In the genomic region with DNA sequence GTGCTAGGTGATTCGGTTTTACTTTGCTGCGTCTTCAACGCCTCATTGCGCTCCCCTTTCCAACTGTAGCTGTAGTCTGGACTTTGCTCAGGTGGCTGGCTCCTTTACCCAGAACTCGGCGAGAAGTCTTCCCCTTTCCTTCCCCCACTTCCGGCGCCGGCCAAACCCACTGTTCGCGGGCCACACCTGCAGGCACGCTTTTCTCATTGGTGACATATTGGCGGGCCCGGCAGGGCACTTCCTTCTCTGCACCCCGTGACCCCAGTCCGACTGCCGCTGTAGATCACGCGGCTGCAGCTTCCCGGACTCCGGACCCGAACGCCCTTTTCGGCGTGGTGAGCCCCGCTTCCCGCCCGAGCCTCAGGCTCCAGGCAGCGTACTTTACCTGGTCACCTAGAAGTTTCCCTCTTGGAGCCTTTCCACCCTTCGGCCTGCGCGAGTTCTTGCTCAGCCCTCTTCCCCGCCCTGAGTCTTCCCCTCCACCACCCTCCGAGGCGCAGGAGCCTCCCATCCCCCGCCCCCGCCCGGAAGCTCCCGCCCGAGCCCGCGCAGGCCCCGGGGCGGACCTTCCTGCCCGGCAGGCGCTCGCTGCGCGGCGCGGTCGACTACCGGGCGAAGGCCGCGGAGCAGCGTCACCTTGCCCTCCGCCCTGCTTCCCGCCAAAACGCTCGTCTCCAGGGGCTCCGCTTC, we compare ENCODE assay signal across 8 mouse cellular contexts. TPM values are rescaled to one million over a fixed set of nuclear protein-coding genes. Genes with fewer than 3 reads are reported as not detected.
A peak's percentile ranks its signal among the peaks of the same experiment; 100 is the strongest.
DNase-seq lines count a peak whose midpoint lies in the region; ATAC-seq lines count a peak whose summit lies in the region.

No protein-coding gene starts in this region.

- WGBS in limb, embryonic 13.5 days, result under 1% methylated on average over 62 of the region's 62 CpGs
- WGBS in midbrain, embryonic 14.5 days, result under 1% methylated on average over 62 of the region's 62 CpGs

- peaks cover 45% of the 10 kb centered on the region for H3K4me1 ChIP-seq in limb, embryonic 13.5 days
- H3K4me1 ChIP-seq in midbrain, embryonic 14.5 days (ENCODE audit: control insufficient read depth, insufficient read depth, low read length), result peaks cover 12% of the 10 kb centered on the region; the same call in 1 of the 2 replicates

- H3K27ac ChIP-seq in limb, embryonic 13.5 days, result peak overlapping the region; percentile 97
- peak overlapping the region; percentile 43 for H3K27ac ChIP-seq in midbrain, embryonic 14.5 days (replicated peaks; ENCODE audit: low read depth, low read length)

- H3K36me3 ChIP-seq in limb, embryonic 13.5 days, result peaks cover 17% of the 10 kb centered on the region
- H3K36me3 ChIP-seq in midbrain, embryonic 14.5 days (ENCODE audit: control insufficient read depth, insufficient read depth, low read length), result no peaks in the 10 kb centered on the region

- peak overlapping the region; percentile 90 for H3K4me2 ChIP-seq in limb, embryonic 13.5 days (replicated peaks)
- H3K4me2 ChIP-seq in midbrain, embryonic 14.5 days (ENCODE audit: low read length), result peak overlapping the region; percentile 75

- peak; percentile 81 for ATAC-seq in inflammation-experienced regulatory T-cells, adult 6 months
- ATAC-seq in limb, embryonic 13.5 days (ENCODE audit: low FRiP score, low read depth), result peak; percentile 93
- peak; percentile 91 for ATAC-seq in midbrain, embryonic 14.5 days (ENCODE audit: low FRiP score, low TSS enrichment)

- peak overlapping the region; percentile 68 for H3K4me3 ChIP-seq in limb, embryonic 13.5 days
- peak overlapping the region; percentile 52 for H3K4me3 ChIP-seq in midbrain, embryonic 14.5 days (replicated peaks; ENCODE audit: low read depth, low read length)

- peak; percentile 40 to 57 for DNase-seq in left cerebral cortex, adult 18-20 months (ENCODE audit: low spot score in 2 of 2)
- no peak for DNase-seq in left cerebral cortex, adult 11 months (ENCODE audit: low spot score)
- peak; percentile 91 for DNase-seq in embryo, embryonic 11 days
- peak; percentile 85 for DNase-seq in gastrocnemius, postnatal 25 days
- DNase-seq in midbrain, embryonic 14.5 days, result peak; percentile 80
- peak; percentile 90 for DNase-seq in spleen, adult 12 weeks (ENCODE audit: low spot score)

- H3K9ac ChIP-seq in limb, embryonic 13.5 days, result peak overlapping the region; percentile 82
- peak overlapping the region; percentile 59 for H3K9ac ChIP-seq in midbrain, embryonic 14.5 days (replicated peaks; ENCODE audit: low read length)

- no peaks in the 10 kb centered on the region for H3K9me3 ChIP-seq in limb, embryonic 13.5 days
- H3K9me3 ChIP-seq in midbrain, embryonic 14.5 days (ENCODE audit: control insufficient read depth, low read length), result no peaks in the 10 kb centered on the region

- H3K27me3 ChIP-seq in limb, embryonic 13.5 days, result no peaks in the 10 kb centered on the region
- no peaks in the 10 kb centered on the region for H3K27me3 ChIP-seq in midbrain, embryonic 14.5 days (ENCODE audit: control insufficient read depth, insufficient read depth, low read length)

RNA-seq across cellular contexts. Expression of a gene that starts 16.8 kb away (rescaled TPM):
- 100 to 1,000 TPM; 112 to 144 TPM for total RNA-seq in left cerebral cortex, adult 18-20 months (2021)
- 10 to 100 TPM; 94.4 to 97.4 TPM for total RNA-seq in gastrocnemius, postnatal 25 days (2021)
- 1,000 to 10,000 TPM in 1 of 3 experiments, 100 to 1,000 TPM in 2; 776 to 1,009 (median 841) TPM for polyA plus RNA-seq in inflammation-experienced regulatory T-cells, adult 6 months (2017; shearing (Covaris generic))
- 668 and 681 TPM in 2 replicates for polyA plus RNA-seq in limb, embryonic 13.5 days (2015; fragmentation: Nextera tagmentation; extraction: Ambion mirVana)
- polyA plus RNA-seq in midbrain, embryonic 14.5 days (2014; fragmentation: Nextera tagmentation; extraction: Ambion mirVana), result 215 and 312 TPM in 2 replicates

RNA-seq across cellular contexts. Expression of a gene that starts 20.6 kb away (rescaled TPM):
- total RNA-seq in left cerebral cortex, adult 18-20 months (2021), result not detected
- not detected for total RNA-seq in gastrocnemius, postnatal 25 days (2021)
- 10 to 100 TPM in 2 of 3 experiments, 1 to 10 TPM in 1; 6.1 to 16.1 (median 10.9) TPM for polyA plus RNA-seq in inflammation-experienced regulatory T-cells, adult 6 months (2017; shearing (Covaris generic))
- polyA plus RNA-seq in limb, embryonic 13.5 days (2015; fragmentation: Nextera tagmentation; extraction: Ambion mirVana), result 2.7 and 4.7 TPM in 2 replicates
- polyA plus RNA-seq in midbrain, embryonic 14.5 days (2014; fragmentation: Nextera tagmentation; extraction: Ambion mirVana), result 1.4 and 1.7 TPM in 2 replicates

RNA-seq across cellular contexts. Expression of a gene that starts 55.0 kb away (rescaled TPM):
- 10 to 100 TPM; 44.7 to 49.1 TPM for total RNA-seq in left cerebral cortex, adult 18-20 months (2021)
- under 1 TPM; 0.40 to 0.90 TPM for total RNA-seq in gastrocnemius, postnatal 25 days (2021)
- 1 to 10 TPM; 4.5 to 6.2 (median 4.9) TPM for polyA plus RNA-seq in inflammation-experienced regulatory T-cells, adult 6 months (2017; shearing (Covaris generic))
- 14.4 and 16.3 TPM in 2 replicates for polyA plus RNA-seq in limb, embryonic 13.5 days (2015; fragmentation: Nextera tagmentation; extraction: Ambion mirVana)
- 10.1 and 13.2 TPM in 2 replicates for polyA plus RNA-seq in midbrain, embryonic 14.5 days (2014; fragmentation: Nextera tagmentation; extraction: Ambion mirVana)
